Mouse (Mus musculus): ENCODE results near the gene Gm28042.

DNA sequence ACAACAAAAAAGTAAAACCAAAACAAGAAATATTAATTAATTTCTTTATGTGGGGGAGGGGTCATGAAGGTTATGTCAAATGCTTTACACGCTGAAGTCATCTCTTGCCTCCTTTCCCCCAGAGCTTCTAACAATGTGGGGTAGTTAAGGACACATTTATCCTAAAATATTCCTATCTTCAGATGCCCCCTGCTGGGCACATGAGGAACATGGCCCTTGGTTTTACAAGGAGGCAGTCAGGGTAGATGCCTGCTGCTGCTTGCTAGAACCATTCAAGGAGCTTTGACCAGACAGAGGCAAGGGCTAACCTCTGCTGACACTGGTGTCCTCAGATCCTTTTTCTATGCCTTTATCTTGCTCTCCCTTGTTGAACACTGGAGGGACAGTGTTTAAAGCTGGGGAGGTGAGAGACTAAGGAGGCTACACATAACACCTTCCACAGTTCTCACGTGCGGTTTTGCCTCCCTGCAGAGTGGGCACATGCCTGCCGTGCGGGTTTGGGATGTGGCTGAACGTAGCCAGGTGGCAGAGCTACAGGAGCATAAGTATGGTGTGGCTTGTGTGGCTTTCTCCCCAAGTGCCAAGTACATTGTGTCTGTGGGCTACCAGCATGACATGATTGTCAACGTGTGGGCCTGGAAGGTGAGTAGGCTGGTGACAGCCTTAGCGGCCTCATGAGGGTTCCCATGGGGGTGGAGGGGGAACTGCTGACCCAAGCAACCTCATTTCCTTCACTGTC lies 15.7 kb upstream of the Gm28042 start:
- TF ChIP-seq CHD2 (IDR thresholded peaks at IDR 0.05; ENCODE audit: low read length) (no peak), E2F4 (IDR thresholded peaks at IDR 0.05; ENCODE audit: insufficient replicate concordance, low read depth, low read length) (no peak)
